Mouse (Mus musculus) kidney, adult 9 months (tissue): ENCODE results near the gene Fam183b.
"Not testable (repeated sequence)": the region's sequence is repeated elsewhere in the genome, so short reads cannot be mapped to it uniquely, and the experiment has no call there.

Experiments used
- DNase-seq: peaks from one replicate; pipeline ENCODE4 v3.0.0; 2022

Gene Fam183b

GRCm38 (mm10) chr11:58752434-58752833, 49.3 kb downstream of the Fam183b start, which contains the start of gene Olfr316:
Gene Olfr316, plus strand, starts transcription at chr11:58752734.
- DNase-seq = no peak

GRCm38 (mm10) chr11:58751096-58751495, 50.7 kb downstream of the Fam183b start:
- DNase-seq = not testable (repeated sequence)
